Mouse (Mus musculus) lung, postnatal 10 days (tissue): ENCODE data around the gene Med20.
"Not testable (repeated sequence)": the region's sequence is repeated elsewhere in the genome, so short reads cannot be mapped to it uniquely, and the experiment has no call there.

Experiments
- DNase-seq: peaks from one replicate; pipeline ENCODE4 v3.0.0; 2021

Med20 gene

DNA sequence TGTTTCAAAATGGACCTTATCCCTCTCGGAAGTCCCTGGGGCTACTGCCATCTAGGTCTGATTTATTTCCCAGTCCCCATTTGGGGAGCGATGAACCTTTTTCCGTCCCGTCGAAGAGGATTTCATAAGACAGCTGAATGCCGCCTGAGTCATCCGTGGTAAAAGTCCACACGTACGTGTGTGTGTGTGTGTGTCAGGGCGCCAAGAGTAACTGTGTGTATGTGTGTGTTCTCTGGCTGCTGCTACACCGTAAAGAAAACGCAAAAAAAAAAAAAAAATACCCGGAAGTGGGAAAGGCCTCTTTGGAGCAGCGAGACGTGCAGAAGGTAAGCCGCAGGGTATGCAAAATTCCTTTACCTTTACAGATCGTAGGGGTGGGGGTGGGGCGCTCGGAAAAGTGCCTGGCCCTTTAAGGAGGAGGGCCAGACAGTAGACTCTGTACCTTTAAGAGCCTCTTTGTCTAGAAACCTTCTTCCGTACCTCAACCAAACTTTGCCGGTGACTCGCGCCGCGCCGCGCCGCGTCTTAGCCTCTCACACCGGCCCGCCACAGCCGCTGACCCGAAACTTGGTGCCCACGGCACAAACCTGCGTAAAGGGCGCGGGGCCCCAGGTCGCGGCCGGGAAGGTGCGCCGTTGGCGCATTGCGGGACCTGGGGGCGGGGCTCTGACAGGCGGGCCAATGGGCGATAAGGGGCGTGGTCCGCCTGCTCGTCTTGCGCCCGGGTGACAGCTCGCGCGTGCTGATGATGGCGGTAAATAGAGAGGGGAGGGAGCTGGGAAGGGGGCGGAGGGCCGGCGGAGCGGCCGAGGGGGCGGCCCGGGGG is 17.7 kb downstream of the Med20 start:
- DNase-seq = peak; percentile 97

DNA sequence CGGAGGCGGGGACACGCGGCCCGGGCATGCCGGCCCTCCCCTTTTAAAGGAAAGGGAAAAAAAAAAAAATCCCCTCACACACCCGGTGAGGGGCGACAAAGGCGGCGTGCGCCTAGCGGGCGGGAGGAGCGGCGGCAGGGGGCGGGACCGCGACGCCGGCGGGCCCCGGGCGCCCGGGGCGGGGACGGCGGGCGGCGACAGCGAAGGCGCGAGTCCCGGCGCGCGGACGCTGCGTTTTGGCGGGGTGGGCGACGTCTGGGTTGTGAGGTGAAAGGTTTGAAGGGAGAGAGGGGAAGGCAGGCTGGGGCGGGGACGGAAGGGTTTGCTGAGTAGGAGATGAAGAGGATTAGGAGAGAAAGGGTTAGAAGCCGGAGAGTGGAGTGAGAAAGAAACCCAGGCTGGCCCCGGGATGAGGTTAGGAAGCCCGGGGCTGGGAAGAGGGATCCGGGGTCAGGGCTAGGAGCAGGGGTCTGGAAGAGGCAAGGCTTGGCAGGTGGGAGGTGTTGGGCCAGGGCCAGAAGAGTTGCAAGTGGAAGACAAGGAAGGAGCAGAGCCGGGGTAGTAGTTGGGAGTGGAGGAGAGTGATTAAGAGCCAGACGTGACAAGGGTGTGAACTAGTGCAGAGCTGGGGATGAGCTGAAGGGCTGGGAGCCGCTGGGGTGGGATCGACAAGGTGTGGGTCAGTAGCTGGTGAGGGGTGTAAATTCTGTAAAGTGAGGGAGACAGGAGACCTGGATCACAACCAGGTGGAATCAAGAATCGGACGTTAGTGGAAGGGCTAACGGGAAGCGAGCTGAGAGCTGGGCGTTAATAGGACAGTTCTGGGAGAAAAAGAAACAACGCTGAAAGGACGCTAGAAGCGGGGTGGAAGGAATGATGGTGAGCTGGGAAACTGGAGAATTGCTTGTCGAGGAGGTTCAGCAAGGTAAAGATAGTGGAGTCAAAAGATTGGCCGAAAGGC is 18.6 kb downstream of the Med20 start:
- DNase-seq = no peak

DNA sequence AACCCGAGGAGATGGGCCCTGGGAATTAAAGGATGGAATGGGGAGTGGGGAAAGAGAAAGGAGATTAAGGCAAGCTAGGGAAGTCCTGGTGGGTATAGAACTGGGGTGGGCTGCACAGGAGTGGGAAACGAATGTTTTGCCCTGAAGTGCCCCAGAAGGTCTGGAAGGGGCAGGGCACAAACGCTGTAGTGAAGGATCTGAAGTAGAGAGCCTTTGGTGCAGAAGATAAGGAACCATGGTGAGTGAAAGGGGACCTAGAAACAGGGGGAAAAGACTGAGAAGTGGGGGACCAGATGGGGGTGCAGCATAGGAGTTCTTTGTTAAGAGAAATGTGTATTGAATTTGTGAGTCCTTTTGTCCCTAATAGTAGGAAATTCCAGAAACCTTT is 19.3 kb downstream of the Med20 start, which contains the start of gene Usp49:
Gene Usp49, plus strand, starts transcription at position 13 of the 388 bp plus-strand sequence.
- no peak for DNase-seq

DNA sequence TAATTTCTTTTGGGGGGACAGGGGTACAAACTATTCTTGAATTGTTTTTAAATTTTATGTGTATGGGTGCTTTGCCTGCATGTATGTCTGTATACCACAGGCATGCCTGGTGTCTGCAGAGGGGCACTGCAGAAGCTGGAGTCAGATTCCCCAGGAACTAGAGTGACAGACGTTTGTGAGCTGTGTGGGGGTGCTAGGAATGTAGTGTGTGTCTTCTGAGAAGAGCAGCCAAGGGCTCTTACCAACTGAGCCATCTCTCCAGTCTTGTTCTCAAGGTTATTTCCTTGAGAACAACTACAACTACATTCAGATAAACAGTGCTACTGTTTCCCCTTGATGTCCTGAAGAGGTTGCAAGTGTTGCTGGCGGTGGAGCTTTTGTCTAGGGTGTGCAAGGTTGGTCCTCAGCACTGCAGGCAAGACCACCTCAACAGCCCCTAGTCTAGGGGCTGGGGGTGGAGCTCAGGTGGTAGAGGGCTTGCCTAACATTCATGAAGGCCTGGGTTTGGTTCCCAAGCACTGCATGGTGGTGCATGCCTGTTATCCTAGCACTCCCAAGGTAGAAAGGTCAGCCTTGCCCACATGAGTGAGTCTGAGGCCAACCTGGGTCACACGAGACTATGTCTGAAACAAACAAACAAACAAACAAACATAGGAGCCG is 20.9 kb downstream of the Med20 start:
- DNase-seq = no peak

DNA sequence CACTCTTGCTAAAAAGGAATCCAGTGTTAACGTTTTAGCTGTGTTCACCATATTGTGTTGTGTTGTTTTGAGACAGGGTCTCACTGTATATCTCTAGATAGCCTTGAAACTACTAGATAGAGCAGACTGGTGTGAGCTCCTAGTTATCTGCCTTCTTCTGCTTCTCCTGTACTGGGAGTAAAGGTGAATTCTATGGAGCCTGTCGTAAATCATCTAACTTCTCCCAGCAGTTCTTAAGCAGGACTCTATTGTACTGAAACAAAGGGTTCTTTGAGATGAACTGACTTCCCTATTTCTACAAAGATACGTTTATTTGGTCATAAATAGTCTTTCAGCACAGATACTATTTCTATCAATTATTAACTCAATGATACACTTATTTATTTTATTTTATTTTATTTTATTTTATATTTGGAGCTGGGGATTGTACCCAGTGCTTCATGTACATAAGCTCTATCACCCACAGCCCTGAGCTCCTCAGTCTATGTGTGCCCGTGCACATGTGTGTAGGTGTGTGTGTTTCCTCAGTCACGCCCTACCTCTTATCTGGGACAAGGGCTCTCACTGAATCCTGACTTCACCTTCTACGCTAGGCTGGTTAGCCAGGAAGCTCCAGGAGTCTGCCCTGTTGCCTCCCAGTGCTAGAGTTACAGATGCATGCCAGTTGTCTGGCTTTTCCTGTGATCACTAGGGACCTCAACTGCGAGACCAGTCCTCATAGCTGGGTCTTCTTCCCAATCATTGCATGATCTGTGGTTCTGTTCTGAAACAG is 22.8 kb downstream of the Med20 start:
- peak; percentile 38 for DNase-seq

DNA sequence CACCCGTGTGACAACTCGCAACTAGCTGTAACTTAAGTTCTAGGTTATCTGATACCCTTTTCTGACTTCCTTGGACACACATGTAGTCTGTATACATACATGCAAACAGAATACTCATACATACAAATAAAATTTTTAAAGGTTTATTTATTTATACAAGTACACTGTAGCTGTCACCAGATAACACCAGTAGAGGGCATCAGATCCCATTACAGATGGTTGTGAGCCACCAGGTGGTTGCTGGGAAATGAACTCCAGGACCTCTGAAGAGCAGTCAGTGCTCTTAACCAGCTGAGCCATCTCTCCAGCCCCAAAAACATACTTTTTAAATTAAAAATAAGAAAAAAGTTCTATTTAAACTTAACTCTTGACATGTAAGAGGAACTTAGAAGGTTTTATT is 31.6 kb downstream of the Med20 start:
- DNase-seq = no peak

DNA sequence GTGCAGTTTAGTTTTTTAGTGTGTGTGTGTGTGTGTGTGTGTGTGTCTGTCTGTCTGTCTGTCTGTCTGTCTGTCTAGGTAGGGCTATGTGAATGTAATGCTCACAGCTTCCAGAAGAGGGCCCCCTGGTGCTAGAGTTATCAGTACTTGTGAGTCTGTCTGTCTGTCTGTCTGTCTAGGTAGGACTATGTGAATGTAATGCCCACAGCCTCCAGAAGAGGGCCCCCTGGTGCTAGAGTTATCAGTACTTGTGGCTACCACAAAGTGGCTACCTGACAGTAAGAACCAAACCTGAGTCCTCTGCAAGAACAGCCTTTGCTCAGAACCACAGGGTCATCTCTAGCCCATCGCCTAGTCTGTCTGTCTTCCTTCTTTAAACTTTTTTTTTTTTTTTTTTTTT is 35.3 kb downstream of the Med20 start:
- peak; percentile 85 for DNase-seq

DNA sequence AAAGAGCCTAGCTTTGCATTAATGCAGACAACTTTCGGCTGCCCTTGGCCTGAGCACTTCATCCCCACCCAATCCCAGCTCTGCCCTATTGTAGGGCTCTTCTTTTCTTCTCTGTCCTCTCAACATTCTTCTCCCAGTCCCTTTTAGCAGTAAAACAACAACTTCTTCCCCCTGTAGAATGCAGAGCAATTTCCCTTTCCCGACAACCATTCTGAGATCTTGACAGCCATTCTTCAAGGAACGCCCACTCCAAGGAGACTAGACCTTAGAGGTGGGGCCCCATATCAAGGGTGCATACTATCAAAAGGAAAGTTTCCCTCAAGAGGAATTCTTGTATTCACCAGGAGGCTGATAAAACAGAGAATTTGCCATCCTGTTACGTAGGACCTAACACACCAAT is 37.6 kb downstream of the Med20 start:
- DNase-seq = no peak

DNA sequence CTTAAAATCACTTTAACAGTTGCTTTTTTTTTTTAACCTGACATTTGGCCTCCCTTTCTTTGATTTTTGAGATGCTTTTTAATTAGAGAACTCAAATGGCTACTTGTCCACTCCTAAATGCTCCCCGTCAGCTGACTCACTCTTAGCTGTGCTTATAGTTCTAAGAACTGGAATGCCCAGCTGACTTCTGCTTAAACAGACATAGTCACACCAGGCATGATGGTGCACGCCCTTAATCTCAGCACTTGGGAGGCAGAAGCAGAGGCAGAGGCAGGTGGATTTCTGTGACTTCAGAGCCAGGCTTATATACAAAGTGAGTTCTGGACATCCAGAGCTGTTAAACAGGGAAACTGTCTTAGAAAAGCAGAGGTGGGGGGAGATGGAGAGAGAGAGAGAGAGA is 40.6 kb downstream of the Med20 start:
- DNase-seq = no peak

DNA sequence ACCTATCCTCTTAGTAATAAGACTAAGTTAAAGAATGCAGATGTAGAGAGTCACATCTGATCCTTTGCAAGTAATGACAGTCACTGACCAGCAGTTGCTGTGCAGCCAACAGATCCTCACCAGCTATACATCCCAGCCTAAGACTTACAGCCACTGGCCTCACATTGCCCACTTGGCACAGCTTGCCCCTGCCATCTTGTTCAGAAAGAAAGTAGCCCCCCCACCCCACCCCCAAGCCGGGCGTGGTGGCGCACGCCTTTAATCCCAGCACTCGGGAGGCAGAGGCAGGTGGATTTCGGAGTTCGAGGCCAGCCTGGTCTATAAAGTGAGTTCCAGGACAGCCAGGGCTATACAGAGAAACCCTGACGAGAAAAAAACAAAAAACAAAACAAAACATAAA is 43.0 kb downstream of the Med20 start:
- not testable (repeated sequence) for DNase-seq

DNA sequence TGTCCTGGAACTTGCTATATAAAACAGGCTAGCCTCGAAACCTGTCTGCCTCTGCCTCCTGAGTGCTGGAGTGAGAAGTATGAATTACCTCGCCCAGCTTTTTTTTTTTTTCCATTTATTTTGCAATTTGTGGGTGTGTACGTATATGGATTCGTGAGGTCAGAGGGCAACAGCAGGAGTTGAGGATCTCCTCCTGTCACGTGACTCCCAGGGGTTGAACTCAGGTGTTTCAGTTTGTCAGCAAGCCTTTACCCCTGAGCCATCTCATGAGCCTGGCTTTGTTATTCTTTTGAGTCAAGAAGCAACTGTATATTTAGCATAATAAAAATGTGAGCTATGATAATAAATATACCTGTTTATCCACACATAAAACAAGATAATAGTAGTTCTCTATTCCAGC is 44.3 kb downstream of the Med20 start:
- DNase-seq = no peak

DNA sequence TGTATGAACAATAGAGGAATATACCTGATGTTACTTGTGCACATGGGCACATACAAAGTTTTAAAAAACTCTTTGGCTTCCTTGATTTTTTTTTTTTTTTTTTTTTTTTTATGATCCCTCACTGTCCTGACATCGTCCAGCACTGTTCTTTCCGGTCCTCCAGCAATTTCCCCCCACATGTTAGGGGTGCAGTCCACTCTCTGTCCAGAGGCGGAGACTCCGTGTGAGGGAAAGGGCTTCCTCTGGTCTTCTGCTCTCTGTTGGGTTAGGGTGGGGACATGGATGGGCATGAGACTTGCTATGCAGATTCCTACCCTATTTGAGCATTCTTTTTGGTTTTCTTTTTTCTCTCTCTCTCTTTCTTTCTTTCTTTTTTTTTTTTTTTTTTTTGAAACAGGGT is 46.5 kb downstream of the Med20 start:
- no peak for DNase-seq

DNA sequence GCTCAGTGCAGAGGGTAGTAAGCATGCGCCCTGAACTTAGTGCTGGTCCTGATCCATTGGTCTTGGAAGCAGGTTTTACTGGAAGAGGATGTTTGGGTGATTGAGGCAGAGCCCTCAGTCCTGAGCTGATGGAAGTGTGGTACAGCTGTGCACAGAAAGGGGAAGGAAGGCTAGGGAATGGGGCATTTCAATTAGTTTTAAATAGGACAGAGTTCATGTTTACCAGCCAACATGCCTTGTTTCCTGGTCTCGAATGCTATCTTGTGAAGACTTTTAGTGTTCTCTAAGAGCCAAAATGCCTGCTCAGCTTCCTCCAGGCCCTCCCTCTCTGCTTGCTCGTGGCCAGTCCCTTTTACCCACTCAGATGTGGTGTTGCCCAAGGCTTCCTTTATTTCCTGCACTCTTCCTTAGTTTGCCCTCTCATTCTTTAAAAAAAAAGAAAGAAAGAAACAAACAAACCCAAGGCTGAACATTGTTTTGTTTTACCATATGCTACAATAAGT is 47.4 kb downstream of the Med20 start:
- no peak for DNase-seq

DNA sequence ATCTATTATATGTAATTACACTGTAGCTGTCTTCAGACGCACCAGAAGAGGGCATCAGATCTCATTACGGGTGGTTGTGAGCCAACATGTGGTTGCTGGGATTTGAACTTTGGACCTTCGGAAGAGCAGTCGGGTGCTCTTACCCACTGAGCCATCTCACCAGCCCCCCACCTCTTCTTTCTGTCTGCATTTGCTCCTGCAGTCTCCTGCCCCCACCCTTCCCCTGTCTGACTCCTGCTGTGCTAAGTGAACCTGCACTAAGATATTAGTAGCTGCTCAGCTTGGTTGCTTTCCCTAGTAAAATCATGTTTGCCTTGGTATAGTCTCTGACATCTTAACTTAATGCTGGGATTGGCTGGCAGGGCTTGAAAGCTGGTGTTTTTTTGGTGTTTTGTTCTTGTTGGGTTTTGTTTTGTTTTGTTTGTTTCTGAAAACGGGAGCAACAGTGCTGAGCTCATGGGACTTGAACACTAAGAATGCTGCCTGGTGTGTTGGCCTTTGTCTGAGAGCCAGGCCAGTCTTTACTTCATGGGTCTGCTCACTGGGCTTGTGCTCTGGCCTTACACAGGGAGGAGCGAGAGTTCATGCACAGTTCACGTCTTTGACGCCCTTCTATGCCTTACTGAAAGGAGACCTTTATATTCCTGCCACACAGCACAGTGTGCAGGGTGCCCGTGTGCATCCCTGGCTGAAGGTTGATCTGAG is 51.8 kb downstream of the Med20 start:
- no peak for DNase-seq

DNA sequence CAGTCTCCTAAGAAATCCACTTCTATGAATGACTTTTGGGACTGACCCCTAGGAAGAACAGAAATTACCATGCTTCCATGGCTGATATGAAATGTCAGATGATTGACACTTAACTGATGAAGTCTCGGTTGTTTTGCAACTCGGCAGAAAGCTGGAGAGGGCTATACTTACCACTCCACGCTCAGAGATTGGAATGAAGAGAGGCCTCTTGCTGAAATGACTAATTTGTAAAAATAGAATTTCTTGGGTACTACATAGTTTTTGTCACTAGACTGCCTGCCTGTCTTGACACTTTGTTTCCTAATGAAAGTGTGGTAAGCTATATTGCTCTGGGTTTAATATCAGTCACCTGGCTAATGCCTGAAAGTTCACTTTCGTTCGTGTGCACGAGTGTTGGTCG is 53.1 kb downstream of the Med20 start:
- DNase-seq = no peak

DNA sequence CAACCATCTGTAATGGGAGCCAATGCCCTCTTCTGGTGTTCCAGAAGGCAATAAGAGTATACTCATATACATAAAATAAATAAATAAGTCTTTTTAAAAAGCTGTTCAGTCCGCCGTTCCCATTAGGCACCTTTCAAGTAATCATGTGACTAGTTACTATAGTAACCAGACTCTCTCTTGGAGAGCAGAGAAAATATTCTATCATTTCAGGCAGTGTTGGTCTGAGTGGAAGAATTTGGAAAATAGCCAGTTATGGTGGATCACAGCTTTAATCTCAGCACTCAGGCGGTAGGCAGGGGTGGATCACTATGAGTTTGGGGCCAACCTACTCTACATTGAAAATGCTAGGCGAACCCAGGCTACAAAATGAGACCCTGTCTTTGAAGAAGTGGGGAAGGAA is 57.8 kb downstream of the Med20 start:
- no peak for DNase-seq

DNA sequence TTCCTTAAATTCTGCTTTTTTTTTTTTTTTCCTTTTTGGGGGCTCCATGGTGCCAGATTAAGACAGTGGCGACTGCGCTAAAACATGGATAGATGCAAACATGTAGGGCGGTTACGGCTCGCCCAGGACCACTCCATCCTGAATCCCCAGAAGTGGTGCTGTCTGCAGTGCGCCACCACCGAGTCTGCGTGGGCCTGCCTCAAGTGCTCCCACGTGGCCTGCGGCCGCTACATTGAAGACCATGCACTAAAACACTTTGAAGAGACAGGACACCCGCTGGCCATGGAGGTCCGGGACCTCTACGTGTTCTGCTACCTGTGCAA is 60.6 kb downstream of the Med20 start:
- no peak for DNase-seq

DNA sequence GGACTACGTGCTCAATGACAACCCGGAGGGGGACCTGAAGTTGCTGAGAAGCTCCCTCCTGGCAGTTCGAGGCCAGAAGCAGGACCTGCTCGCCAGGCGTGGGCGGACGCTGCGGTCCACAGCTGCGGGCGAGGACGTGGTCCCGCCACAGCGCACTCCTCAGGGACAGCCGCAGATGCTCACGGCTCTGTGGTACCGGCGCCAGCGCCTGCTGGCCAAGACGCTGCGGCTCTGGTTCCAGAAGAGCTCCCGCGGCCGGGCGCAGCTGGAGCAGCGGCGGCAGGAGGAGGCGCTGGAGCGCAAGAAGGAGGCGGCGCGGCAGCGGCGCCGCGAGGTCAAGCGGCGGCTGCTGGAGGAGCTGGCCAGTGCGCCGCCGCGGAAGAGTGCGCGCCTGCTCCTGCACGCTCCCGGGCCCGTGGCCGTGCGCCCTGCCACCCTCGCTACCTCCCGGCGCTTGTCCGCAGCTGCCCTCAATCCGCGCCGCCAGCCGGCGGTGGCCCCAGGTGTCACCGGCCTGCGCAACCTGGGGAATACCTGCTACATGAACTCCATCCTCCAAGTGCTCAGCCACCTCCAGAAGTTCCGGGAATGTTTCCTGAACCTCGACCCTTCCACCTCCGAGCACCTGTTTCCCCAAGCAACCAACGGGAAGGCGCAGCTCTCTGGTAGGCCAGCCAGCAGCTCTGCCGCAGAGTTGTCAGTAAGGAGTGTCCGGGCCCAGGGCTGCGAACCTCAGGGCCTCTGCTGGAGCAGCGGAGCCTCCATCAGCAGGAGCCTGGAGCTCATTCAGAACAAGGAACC is 61.1 kb downstream of the Med20 start:
- peak; percentile 87 for DNase-seq
